Mouse (Mus musculus) olfactory bulb, adult 2 months (tissue): ENCODE measurements at regions not wholly inside any gene's neighbourhood (a gene's known extent, or its start where the extent isn't known, plus 50 kb on each side); places are given as distances from the start of the nearest gene placed in this dataset.

Experiments
- H3K27ac ChIP-seq: fragments of 200-500 bp; 2 replicates; pipeline ENCODE4 v1.5.1; 2012; ENCODE audit warnings: low read depth, low read length; ENCODE audit not compliant: insufficient read depth
- H3K4me1 ChIP-seq: fragments of 200-500 bp; 2 replicates; pipeline ENCODE4 v1.6.1; 2012; ENCODE audit warnings: low read length; ENCODE audit not compliant: control insufficient read depth, insufficient read depth
- H3K4me3 ChIP-seq: fragments of 200-500 bp; 2 replicates; pipeline ENCODE4 v1.5.1; 2012; ENCODE audit warnings: mild to moderate bottlenecking, low read depth, low read length, moderate library complexity; ENCODE audit not compliant: insufficient read depth
- CTCF ChIP-seq: fragments of 200-500 bp; IDR thresholded peaks from 2 replicates; pipeline ENCODE4 v1.5.1; 2012; ENCODE audit warnings: low read depth, mild to moderate bottlenecking, low read length, moderate library complexity; ENCODE audit not compliant: insufficient read depth
- POLR2A ChIP-seq: fragments of 200-500 bp; IDR thresholded peaks from 2 replicates; pipeline ENCODE4 v1.6.1; 2012; ENCODE audit warnings: mild to moderate bottlenecking, low read depth, low read length, moderate library complexity; ENCODE audit not compliant: insufficient read depth
- WGBS: fragments of 180-500 bp; shearing (Covaris S2); methylation state at CpG from one replicate; pipeline ENCODE4 v1.1.7; 2018; 5-methylcytosine and 5-hydroxymethylcytosine counted together

- TF ChIP-seq CTCF (no peak), POLR2A (no peak)
- H3K4me3 ChIP-seq: no peak overlapping the region
- peaks cover 3% of the 10 kb centered on the region; the same call in 1 of the 2 replicates for H3K4me1 ChIP-seq
- WGBS: 34% methylated on average over 13 of the region's 13 CpGs
- no peak overlapping the region for H3K27ac ChIP-seq
These were observed 359.5 kb downstream of the Ice1 start for GRCm38 (mm10) chr13:70277667-70278591.

GRCm38 (mm10) chr13:70281051-70281847, 356.2 kb downstream of the Ice1 start:
- Histone ChIP-seq H3K4me1 (peaks cover 3% of the 10 kb centered on the region; the same call in 1 of the 2 replicates), H3K27ac (no peak overlapping the region), H3K4me3 (no peak overlapping the region)
- 77% methylated on average over 7 of the region's 7 CpGs for WGBS
- TF ChIP-seq POLR2A (no peak), CTCF (no peak)

GRCm38 (mm10) chr13:70282731-70283130, 354.7 kb downstream of the Ice1 start:
- Histone ChIP-seq H3K4me1 (peaks cover under 1% of the 10 kb centered on the region; the same call in 1 of the 2 replicates), H3K27ac (no peak overlapping the region), H3K4me3 (no peak overlapping the region)
- 60% methylated on average over 4 of the region's 4 CpGs for WGBS
- no peak for TF ChIP-seq POLR2A

DNA sequence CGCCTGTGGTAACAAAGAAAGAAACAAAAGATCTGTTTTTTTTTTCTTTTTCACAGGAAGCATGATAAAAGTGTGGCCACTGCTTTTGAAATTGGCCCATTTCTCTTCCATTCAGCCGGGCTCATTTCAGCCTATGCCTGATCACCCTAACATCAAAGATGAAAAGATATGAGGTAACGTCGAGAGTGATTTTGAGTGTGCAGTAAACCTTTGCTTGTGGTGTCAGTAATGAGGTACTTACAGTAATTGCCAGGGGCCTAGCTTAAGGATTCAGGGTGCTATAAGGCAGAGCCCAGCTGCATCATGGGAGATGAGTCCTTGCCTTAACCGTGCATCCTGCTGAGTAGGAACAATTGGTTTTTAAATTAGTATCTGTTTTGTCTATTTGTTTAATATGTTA, 354.2 kb downstream of the Ice1 start:
- WGBS: 64% methylated on average over 5 of the region's 5 CpGs
- Histone ChIP-seq H3K27ac (no peak overlapping the region), H3K4me1 (no peaks in the 10 kb centered on the region)

GRCm38 (mm10) chr13:70292713-70293112, 344.7 kb downstream of the Ice1 start:
- Histone ChIP-seq H3K27ac (no peak overlapping the region), H3K4me1 (no peaks in the 10 kb centered on the region), H3K4me3 (no peak overlapping the region)
- TF ChIP-seq CTCF: no peak
- 66% methylated on average over 3 of the region's 3 CpGs for WGBS

More for the DNA sequence above, 354.2 kb downstream of the Ice1 start:
- TF ChIP-seq POLR2A (no peak), CTCF (no peak)
- H3K4me3 ChIP-seq: no peak overlapping the region

DNA sequence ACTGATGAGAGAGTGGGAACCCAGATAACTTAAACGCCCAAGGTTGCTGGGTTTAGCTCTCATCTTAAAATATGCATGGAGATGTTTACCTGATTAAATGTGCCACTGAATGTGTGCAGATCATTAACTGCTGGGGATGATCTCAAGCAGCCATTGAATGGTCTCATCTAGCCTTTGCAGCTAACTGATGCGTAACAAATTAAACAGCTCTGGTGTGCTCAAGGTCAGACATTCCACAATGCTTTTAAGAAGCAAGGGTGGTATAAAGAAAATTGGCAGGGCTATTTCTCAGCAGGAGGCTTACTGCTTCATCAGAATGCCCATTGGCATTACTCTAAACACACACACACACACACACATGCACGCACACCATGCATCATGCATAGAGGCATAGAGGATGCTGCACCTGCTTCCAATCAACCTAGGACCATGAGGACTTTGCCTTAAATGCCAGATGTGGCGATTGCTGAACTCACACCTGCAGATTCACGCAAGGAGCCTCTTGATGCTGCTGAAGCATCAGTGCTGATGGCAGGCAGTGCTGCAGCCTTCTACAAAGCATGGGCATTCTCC, 333.4 kb downstream of the Ice1 start:
- H3K4me3 ChIP-seq: no peak overlapping the region
- WGBS: 83% methylated on average over 5 of the region's 5 CpGs
- TF ChIP-seq POLR2A (no peak), CTCF (no peak)
- H3K27ac ChIP-seq: no peak overlapping the region
- no peaks in the 10 kb centered on the region for H3K4me1 ChIP-seq

GRCm38 (mm10) chr13:70310516-70310915, 326.9 kb downstream of the Ice1 start:
- no peak for TF ChIP-seq CTCF
- no peak for TF ChIP-seq POLR2A
- H3K27ac ChIP-seq: no peak overlapping the region
- no peaks in the 10 kb centered on the region for H3K4me1 ChIP-seq
- H3K4me3 ChIP-seq: no peak overlapping the region
- WGBS: 84% methylated on average over 2 of the region's 2 CpGs

- no peak overlapping the region; the same call in 1 of the 2 replicates for H3K27ac ChIP-seq
- H3K4me1 ChIP-seq: no peaks in the 10 kb centered on the region
- WGBS: 53% methylated on average over 14 of the region's 14 CpGs
- TF ChIP-seq POLR2A (no peak), CTCF (no peak)
- no peak overlapping the region for H3K4me3 ChIP-seq
These were observed 326.0 kb downstream of the Ice1 start for GRCm38 (mm10) chr13:70311226-70312055.
